Mouse (Mus musculus): ENCODE measurements around the gene Tcta.

DNA sequence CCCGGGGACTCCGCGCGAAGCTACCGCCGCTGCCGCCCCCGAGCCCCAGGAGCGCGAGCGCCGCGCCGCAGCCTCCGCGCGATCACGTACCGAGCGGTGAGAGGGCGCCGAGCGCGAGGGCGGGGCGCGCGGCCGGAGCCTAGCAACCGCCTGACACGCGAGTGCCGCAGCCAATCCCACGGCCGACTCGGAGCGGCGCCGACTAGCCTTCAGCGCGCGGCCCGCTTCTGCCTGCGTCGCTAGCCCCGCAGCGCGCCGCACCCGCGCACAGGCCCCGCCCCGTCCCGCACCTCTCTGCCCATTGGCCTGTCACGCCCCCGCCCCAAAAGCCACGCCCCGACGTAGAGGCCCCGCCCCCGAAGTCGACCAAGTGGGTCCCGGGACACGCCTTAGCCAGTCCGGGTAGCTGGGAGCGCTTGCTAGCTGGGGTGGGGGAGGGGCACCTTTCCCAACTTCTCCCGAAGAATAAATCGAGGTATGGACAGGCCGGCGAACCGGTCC is 42.2 kb downstream of the Tcta start, which contains the start of gene Dag1:
- TF ChIP-seq GATA1 (IDR thresholded peaks at IDR 0.05; ENCODE audit: borderline replicate concordance, low read length) (no peak), FLI1 (IDR thresholded peaks at IDR 0.05; ENCODE audit: low read length) (no peak)

Measured in megakaryocyte, embryonic 14.5 days (primary cell).